Mouse (Mus musculus): ENCODE data around the gene Numb. TPM values are rescaled to one million over a fixed set of nuclear protein-coding genes. Genes with fewer than 3 reads are reported as not detected.

Gene Numb
- polyA plus RNA-seq, 1 experiment from 2014 or later = 30.1 TPM

- ATAC-seq (replicated peaks; ENCODE audit: low FRiP score, low TSS enrichment, low read depth) (no peak), DNase-seq (ENCODE audit: low spot score) (no peak)
- H3K27me3 ChIP-seq (replicated peaks; ENCODE audit: control insufficient read depth, insufficient read depth, low read length) = no peaks in the 10 kb centered on the region
- H3K4me1 ChIP-seq (replicated peaks; ENCODE audit: control insufficient read depth, insufficient read depth, low read length) = no peaks in the 10 kb centered on the region
- H3K4me2 ChIP-seq (ENCODE audit: low read length) = no peak overlapping the region
- H3K9me3 ChIP-seq (ENCODE audit: control insufficient read depth, low read length) = no peaks in the 10 kb centered on the region
- WGBS = 87% methylated on average over 10 of the region's 10 CpGs
- no peak overlapping the region for H3K9ac ChIP-seq (ENCODE audit: low read length)
- H3K4me3 ChIP-seq (ENCODE audit: low read depth, low read length) = no peak overlapping the region
- no peak overlapping the region for H3K27ac ChIP-seq (ENCODE audit: low read depth)
- H3K36me3 ChIP-seq (ENCODE audit: control insufficient read depth, insufficient read depth, low read length) = peaks cover 34% of the 10 kb centered on the region
Measured at GRCm38 (mm10) chr12:83791737-83792136, 130.0 kb downstream of the Numb start.

GRCm38 (mm10) chr12:83790749-83791148 lies 131.0 kb downstream of the Numb start:
- Histone ChIP-seq H3K9me3 (ENCODE audit: control insufficient read depth, low read length) (no peaks in the 10 kb centered on the region), H3K9ac (ENCODE audit: low read length) (no peak overlapping the region), H3K4me3 (ENCODE audit: low read depth, low read length) (no peak overlapping the region), H3K27ac (ENCODE audit: low read depth) (no peak overlapping the region), H3K36me3 (ENCODE audit: control insufficient read depth, insufficient read depth, low read length) (peaks cover 28% of the 10 kb centered on the region), H3K4me2 (ENCODE audit: low read length) (no peak overlapping the region), H3K27me3 (replicated peaks; ENCODE audit: control insufficient read depth, insufficient read depth, low read length) (no peaks in the 10 kb centered on the region), H3K4me1 (replicated peaks; ENCODE audit: control insufficient read depth, insufficient read depth, low read length) (no peaks in the 10 kb centered on the region)
- 71% methylated on average over 4 of the region's 4 CpGs for WGBS
- ATAC-seq (replicated peaks; ENCODE audit: low FRiP score, low TSS enrichment, low read depth) = no peak
- no peak for DNase-seq (ENCODE audit: low spot score)

DNA sequence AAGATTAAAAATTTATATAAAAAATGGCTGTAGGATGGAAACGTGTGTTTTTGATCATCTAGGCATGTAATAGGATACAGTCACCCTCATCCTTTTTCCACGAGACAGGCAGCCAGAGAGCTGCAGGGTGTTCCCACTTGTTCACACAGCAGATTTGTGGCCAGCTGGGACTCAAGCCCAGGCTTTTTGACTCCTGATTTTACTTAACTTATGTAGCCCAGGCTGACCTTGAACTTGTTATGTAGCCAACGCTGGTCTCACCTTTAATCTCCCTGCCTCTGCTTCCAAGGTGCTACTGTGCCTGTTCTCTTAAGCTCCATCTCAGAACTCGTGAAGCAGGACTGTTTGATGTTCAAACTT lies 132.0 kb downstream of the Numb start:
- Histone ChIP-seq H3K27ac (ENCODE audit: low read depth) (no peak overlapping the region), H3K27me3 (replicated peaks; ENCODE audit: control insufficient read depth, insufficient read depth, low read length) (no peaks in the 10 kb centered on the region), H3K4me3 (ENCODE audit: low read depth, low read length) (no peak overlapping the region), H3K4me2 (ENCODE audit: low read length) (no peak overlapping the region), H3K36me3 (ENCODE audit: control insufficient read depth, insufficient read depth, low read length) (peaks cover 19% of the 10 kb centered on the region), H3K9me3 (ENCODE audit: control insufficient read depth, low read length) (no peaks in the 10 kb centered on the region), H3K9ac (ENCODE audit: low read length) (no peak overlapping the region), H3K4me1 (replicated peaks; ENCODE audit: control insufficient read depth, insufficient read depth, low read length) (no peaks in the 10 kb centered on the region)
- ATAC-seq (replicated peaks; ENCODE audit: low FRiP score, low TSS enrichment, low read depth) = no peak
- DNase-seq (ENCODE audit: low spot score) = no peak
- 51% methylated on average over 4 of the region's 4 CpGs for WGBS

- Histone ChIP-seq H3K9ac (ENCODE audit: low read length) (no peak overlapping the region), H3K36me3 (ENCODE audit: control insufficient read depth, insufficient read depth, low read length) (peaks cover 19% of the 10 kb centered on the region), H3K27ac (ENCODE audit: low read depth) (no peak overlapping the region), H3K27me3 (replicated peaks; ENCODE audit: control insufficient read depth, insufficient read depth, low read length) (no peaks in the 10 kb centered on the region), H3K9me3 (ENCODE audit: control insufficient read depth, low read length) (no peaks in the 10 kb centered on the region), H3K4me2 (ENCODE audit: low read length) (no peak overlapping the region), H3K4me3 (ENCODE audit: low read depth, low read length) (no peak overlapping the region), H3K4me1 (replicated peaks; ENCODE audit: control insufficient read depth, insufficient read depth, low read length) (no peaks in the 10 kb centered on the region)
- DNase-seq (ENCODE audit: low spot score) (no peak), ATAC-seq (replicated peaks; ENCODE audit: low FRiP score, low TSS enrichment, low read depth) (no peak)
- WGBS = 88% methylated on average over 17 of the region's 17 CpGs
Measured at GRCm38 (mm10) chr12:83789051-83789780, 132.5 kb downstream of the Numb start.

DNA sequence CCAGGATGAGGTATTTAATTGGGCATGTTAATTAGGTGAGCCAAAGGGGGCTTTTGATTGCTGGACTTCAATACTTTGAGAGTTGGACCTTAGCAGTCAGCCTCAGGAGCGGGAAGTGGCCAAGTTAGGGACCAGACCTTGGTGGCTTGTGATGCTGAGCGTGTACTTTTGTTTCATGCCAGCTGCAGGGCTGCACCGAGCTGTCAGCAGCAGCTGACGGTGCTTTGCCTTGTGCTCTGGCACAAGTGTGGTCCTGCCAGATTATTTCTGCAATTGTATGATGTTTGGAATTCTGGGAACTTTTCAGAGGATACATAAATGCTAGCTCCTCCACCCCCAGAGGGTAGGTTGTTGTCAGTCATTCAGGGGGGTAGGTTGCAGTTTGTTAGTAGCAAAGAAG lies 136.4 kb downstream of the Numb start:
- Histone ChIP-seq H3K4me1 (replicated peaks; ENCODE audit: control insufficient read depth, insufficient read depth, low read length) (no peaks in the 10 kb centered on the region), H3K9me3 (ENCODE audit: control insufficient read depth, low read length) (no peaks in the 10 kb centered on the region), H3K36me3 (ENCODE audit: control insufficient read depth, insufficient read depth, low read length) (no peaks in the 10 kb centered on the region), H3K27ac (ENCODE audit: low read depth) (no peak overlapping the region), H3K4me3 (ENCODE audit: low read depth, low read length) (no peak overlapping the region), H3K27me3 (replicated peaks; ENCODE audit: control insufficient read depth, insufficient read depth, low read length) (no peaks in the 10 kb centered on the region), H3K4me2 (ENCODE audit: low read length) (no peak overlapping the region), H3K9ac (ENCODE audit: low read length) (no peak overlapping the region)
- no peak for ATAC-seq (replicated peaks; ENCODE audit: low FRiP score, low TSS enrichment, low read depth)
- 84% methylated on average over 4 of the region's 4 CpGs for WGBS
- no peak for DNase-seq (ENCODE audit: low spot score)

- Histone ChIP-seq H3K36me3 (ENCODE audit: control insufficient read depth, insufficient read depth, low read length) (no peaks in the 10 kb centered on the region), H3K9ac (ENCODE audit: low read length) (no peak overlapping the region), H3K4me2 (ENCODE audit: low read length) (no peak overlapping the region), H3K9me3 (ENCODE audit: control insufficient read depth, low read length) (no peaks in the 10 kb centered on the region), H3K27me3 (replicated peaks; ENCODE audit: control insufficient read depth, insufficient read depth, low read length) (no peaks in the 10 kb centered on the region), H3K4me3 (ENCODE audit: low read depth, low read length) (no peak overlapping the region), H3K4me1 (replicated peaks; ENCODE audit: control insufficient read depth, insufficient read depth, low read length) (no peaks in the 10 kb centered on the region), H3K27ac (ENCODE audit: low read depth) (no peak overlapping the region)
- ATAC-seq (replicated peaks; ENCODE audit: low FRiP score, low TSS enrichment, low read depth) = no peak
- 84% methylated on average over 10 of the region's 10 CpGs for WGBS
- DNase-seq (ENCODE audit: low spot score) = no peak
Measured at GRCm38 (mm10) chr12:83782669-83783068, 139.1 kb downstream of the Numb start.

DNA sequence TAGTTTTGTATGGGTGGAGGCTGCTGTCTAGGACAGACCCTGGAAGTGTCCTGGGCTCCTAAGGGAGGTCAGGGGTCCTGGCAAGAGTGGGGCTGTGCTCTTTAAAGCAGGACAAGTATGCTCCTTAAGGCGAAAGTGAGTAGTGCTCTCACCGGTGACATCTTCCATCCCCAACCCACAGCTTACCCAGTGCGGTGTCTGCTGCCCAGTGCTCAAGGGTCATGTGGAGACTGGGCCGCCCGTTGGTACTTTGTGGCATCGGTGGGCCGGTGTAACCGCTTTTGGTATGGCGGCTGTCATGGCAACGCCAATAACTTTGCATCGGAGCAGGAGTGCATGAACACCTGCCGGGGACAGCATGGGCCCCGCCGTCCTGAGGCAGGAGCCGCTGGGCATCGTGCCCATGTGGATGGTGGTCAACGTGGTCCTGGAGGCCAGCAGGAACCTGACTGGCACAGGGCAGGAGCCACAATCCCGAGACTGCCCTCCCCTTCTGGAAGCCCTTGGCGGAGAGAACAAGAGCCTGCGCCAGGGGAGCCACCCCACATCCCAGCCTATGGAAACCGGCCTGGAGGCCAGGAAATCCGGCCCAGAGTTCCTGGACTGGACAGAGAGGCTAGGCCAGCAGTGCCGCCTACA lies 140.0 kb downstream of the Numb start:
- H3K27ac ChIP-seq (ENCODE audit: low read depth) = no peak overlapping the region
- no peaks in the 10 kb centered on the region for H3K4me1 ChIP-seq (replicated peaks; ENCODE audit: control insufficient read depth, insufficient read depth, low read length)
- ATAC-seq (replicated peaks; ENCODE audit: low FRiP score, low TSS enrichment, low read depth) (no peak), DNase-seq (ENCODE audit: low spot score) (no peak)
- H3K36me3 ChIP-seq (ENCODE audit: control insufficient read depth, insufficient read depth, low read length) = no peaks in the 10 kb centered on the region
- H3K4me3 ChIP-seq (ENCODE audit: low read depth, low read length) = no peak overlapping the region
- no peak overlapping the region for H3K9ac ChIP-seq (ENCODE audit: low read length)
- H3K9me3 ChIP-seq (ENCODE audit: control insufficient read depth, low read length) = no peaks in the 10 kb centered on the region
- 77% methylated on average over 23 of the region's 23 CpGs for WGBS
- no peak overlapping the region for H3K4me2 ChIP-seq (ENCODE audit: low read length)
- H3K27me3 ChIP-seq (replicated peaks; ENCODE audit: control insufficient read depth, insufficient read depth, low read length) = no peaks in the 10 kb centered on the region

DNA sequence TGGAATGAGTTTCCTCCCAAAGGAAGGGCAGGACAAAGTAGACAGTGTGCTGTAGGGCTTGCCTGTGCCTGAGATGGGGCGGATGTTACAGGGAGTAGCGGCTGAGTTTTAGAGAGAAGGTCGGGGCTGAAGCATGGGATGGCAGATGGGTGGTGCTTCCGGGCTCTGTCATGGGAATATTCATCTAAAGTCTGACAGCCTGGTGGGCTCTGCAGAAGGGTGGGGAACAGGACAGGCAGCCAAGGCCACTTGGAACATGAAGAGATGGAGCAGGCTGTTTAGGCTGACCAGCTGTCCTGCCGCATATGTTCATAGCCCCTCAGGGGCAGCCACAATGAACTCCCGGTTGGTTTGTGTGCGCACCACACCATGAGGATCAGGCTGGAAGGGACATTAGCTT lies 140.5 kb downstream of the Numb start:
- H3K27ac ChIP-seq (ENCODE audit: low read depth) = no peak overlapping the region
- ATAC-seq (replicated peaks; ENCODE audit: low FRiP score, low TSS enrichment, low read depth) = no peak
- WGBS = 53% methylated on average over 7 of the region's 7 CpGs

GRCm38 (mm10) chr12:83780181-83780580 lies 141.6 kb downstream of the Numb start:
- Histone ChIP-seq H3K4me3 (ENCODE audit: low read depth, low read length) (no peak overlapping the region), H3K4me1 (replicated peaks; ENCODE audit: control insufficient read depth, insufficient read depth, low read length) (no peaks in the 10 kb centered on the region), H3K4me2 (ENCODE audit: low read length) (no peak overlapping the region), H3K36me3 (ENCODE audit: control insufficient read depth, insufficient read depth, low read length) (no peaks in the 10 kb centered on the region), H3K27me3 (replicated peaks; ENCODE audit: control insufficient read depth, insufficient read depth, low read length) (no peaks in the 10 kb centered on the region), H3K27ac (ENCODE audit: low read depth) (no peak overlapping the region), H3K9me3 (ENCODE audit: control insufficient read depth, low read length) (no peaks in the 10 kb centered on the region), H3K9ac (ENCODE audit: low read length) (no peak overlapping the region)
- ATAC-seq (replicated peaks; ENCODE audit: low FRiP score, low TSS enrichment, low read depth) (no peak), DNase-seq (ENCODE audit: low spot score) (no peak)
- WGBS = 87% methylated on average over 3 of the region's 3 CpGs

More for the DNA sequence above, 140.5 kb downstream of the Numb start:
- Histone ChIP-seq H3K4me2 (ENCODE audit: low read length) (no peak overlapping the region), H3K9ac (ENCODE audit: low read length) (no peak overlapping the region), H3K4me3 (ENCODE audit: low read depth, low read length) (no peak overlapping the region), H3K36me3 (ENCODE audit: control insufficient read depth, insufficient read depth, low read length) (no peaks in the 10 kb centered on the region), H3K9me3 (ENCODE audit: control insufficient read depth, low read length) (no peaks in the 10 kb centered on the region), H3K4me1 (replicated peaks; ENCODE audit: control insufficient read depth, insufficient read depth, low read length) (no peaks in the 10 kb centered on the region), H3K27me3 (replicated peaks; ENCODE audit: control insufficient read depth, insufficient read depth, low read length) (no peaks in the 10 kb centered on the region)
- no peak for DNase-seq (ENCODE audit: low spot score)
